Mouse (Mus musculus) spleen, adult 2 months (tissue): ENCODE results near the gene Wdr11. TPM values are rescaled to one million over a fixed set of nuclear protein-coding genes. Genes with fewer than 3 reads are reported as not detected.

ENCODE experiments used
- DNase-seq, 2 experiments: peaks; one replicate each; pipeline versions ENCODE4 v3.0.0 to v3.0.0-alpha.2; 2012 to 2021; ENCODE audit warnings: low spot score in 2 of 2, low read depth in 1 of 2
- H3K27ac ChIP-seq: fragments of 200-500 bp; 2 replicates; pipeline ENCODE4 v1.5.1; 2012; ENCODE audit warnings: low read length, inconsistent platforms; ENCODE audit not compliant: insufficient read depth
- H3K27me3 ChIP-seq: fragments of 200-500 bp; 2 replicates; pipeline ENCODE4 v1.6.1; 2012; ENCODE audit warnings: mild to moderate bottlenecking, moderate library complexity, low read length, inconsistent platforms; ENCODE audit not compliant: control insufficient read depth, insufficient read depth
- H3K36me3 ChIP-seq: fragments of 200-500 bp; 2 replicates; pipeline ENCODE4 v1.6.1; 2012; ENCODE audit warnings: mild to moderate bottlenecking, low read length, inconsistent platforms; ENCODE audit not compliant: control insufficient read depth, insufficient read depth
- H3K4me1 ChIP-seq: fragments of 200-500 bp; 2 replicates; pipeline ENCODE4 v1.6.1; 2011; ENCODE audit warnings: inconsistent platforms; ENCODE audit not compliant: control insufficient read depth, insufficient read depth, insufficient read length
- H3K4me3 ChIP-seq: fragments of 200-500 bp; 2 replicates; pipeline ENCODE4 v1.5.1; 2011; ENCODE audit warnings: mild to moderate bottlenecking, inconsistent platforms; ENCODE audit not compliant: insufficient read depth, insufficient read length; ENCODE audit errors: extremely low read depth
- CTCF ChIP-seq: fragments of 200-500 bp; IDR thresholded peaks from 2 replicates; pipeline ENCODE4 v1.5.1; 2011; ENCODE audit warnings: mild to moderate bottlenecking, inconsistent platforms; ENCODE audit not compliant: insufficient read depth, insufficient read length, insufficient replicate concordance; ENCODE audit errors: extremely low read depth
- POLR2A ChIP-seq: fragments of 200-500 bp; IDR thresholded peaks from 2 replicates; pipeline ENCODE4 v1.6.1; 2011; ENCODE audit warnings: low read depth, low read length, inconsistent platforms
- WGBS: fragments of 180-500 bp; shearing (Covaris S2); methylation state at CpG from one replicate; pipeline ENCODE4 v1.1.7; 2018; 5-methylcytosine and 5-hydroxymethylcytosine counted together
- polyA plus RNA-seq: library from polyadenylated mRNA; depleted of rRNA; stranded (reverse); fragments of >200 nt; gene quantifications from 2 replicates; pipeline ENCODE4 v1.2.3, GENCODE M21; 2012

The Wdr11 gene
- polyA plus RNA-seq, 1 experiment = 12.6 TPM

- Histone ChIP-seq H3K4me3 (no peak overlapping the region), H3K27ac (no peak overlapping the region), H3K4me1 (no peaks in the 10 kb centered on the region), H3K36me3 (no peaks in the 10 kb centered on the region), H3K27me3 (no peaks in the 10 kb centered on the region)
- 73% methylated on average over 10 of the region's 10 CpGs for WGBS
- no peak for TF ChIP-seq POLR2A
- TF ChIP-seq CTCF = no peak
- DNase-seq = no peak
These were observed 89.0 kb downstream of the Wdr11 start for GRCm38 (mm10) chr7:129680534-129681210.

- WGBS = 83% methylated on average over 3 of the region's 3 CpGs
- no peak for DNase-seq
- Histone ChIP-seq H3K36me3 (no peaks in the 10 kb centered on the region), H3K4me1 (no peaks in the 10 kb centered on the region), H3K4me3 (no peak overlapping the region), H3K27ac (no peak overlapping the region), H3K27me3 (no peaks in the 10 kb centered on the region)
- TF ChIP-seq POLR2A (no peak), CTCF (no peak)
These were observed 90.9 kb downstream of the Wdr11 start for GRCm38 (mm10) chr7:129682525-129682924.

- H3K4me1 ChIP-seq = no peaks in the 10 kb centered on the region
- 91% methylated on average over 5 of the region's 5 CpGs for WGBS
- H3K36me3 ChIP-seq = no peaks in the 10 kb centered on the region
- TF ChIP-seq CTCF (no peak), POLR2A (no peak)
- no peaks in the 10 kb centered on the region for H3K27me3 ChIP-seq
- DNase-seq = no peak
- no peak overlapping the region for H3K27ac ChIP-seq
- no peak overlapping the region for H3K4me3 ChIP-seq
These were observed 93.7 kb downstream of the Wdr11 start for GRCm38 (mm10) chr7:129685326-129685725.
